Mouse (Mus musculus) liver, embryonic 11.5 days (tissue): Measurements from ENCODE around the gene Lrsam1. TPM values are rescaled to one million over a fixed set of nuclear protein-coding genes. Genes with fewer than 3 reads are reported as not detected.
A peak's percentile ranks its signal among the peaks of the same experiment; 100 is the strongest.

Experiments used
- ATAC-seq: fragments of 200-750 bp; cut with Nextera tagmentation; replicated peaks from 2 replicates; pipeline ENCODE4 v1.8.0; 2017; ENCODE audit warnings: moderate number of reproducible peaks, mild to moderate bottlenecking, moderate TSS enrichment, moderate library complexity; ENCODE audit not compliant: low FRiP score
- DNase-seq: peaks from one replicate; pipeline ENCODE4 v3.0.0-alpha.2; 2017; ENCODE audit warnings: low spot score
- H3K27ac ChIP-seq: fragments of 300-500 bp; sonication (generic); 2 replicates; pipeline ENCODE4 v1.5.1; 2014; ENCODE audit warnings: mild to moderate bottlenecking, low read depth, low read length, control low read depth
- H3K27me3 ChIP-seq: fragments of 300-500 bp; sonication (generic); replicated peaks from 2 replicates; pipeline ENCODE4 v1.6.1; 2014; ENCODE audit warnings: low read length, mixed read lengths; ENCODE audit not compliant: control insufficient read depth, insufficient read depth
- H3K36me3 ChIP-seq: fragments of 300-500 bp; sonication (generic); 2 replicates; pipeline ENCODE4 v1.6.1; 2014; ENCODE audit warnings: mild to moderate bottlenecking, low read length, moderate library complexity, mixed read lengths; ENCODE audit not compliant: control insufficient read depth, insufficient read depth
- H3K4me1 ChIP-seq: fragments of 300-500 bp; sonication (generic); replicated peaks from 2 replicates; pipeline ENCODE4 v1.6.1; 2014; ENCODE audit warnings: low read length, mixed read lengths; ENCODE audit not compliant: control insufficient read depth, insufficient read depth
- H3K4me2 ChIP-seq: fragments of 300-500 bp; sonication (generic); 2 replicates; pipeline ENCODE4 v1.6.1; 2014; ENCODE audit warnings: mild to moderate bottlenecking, control low read depth, moderate library complexity
- H3K4me3 ChIP-seq: fragments of 300-500 bp; sonication (generic); 2 replicates; pipeline ENCODE4 v1.5.1; 2014; ENCODE audit warnings: low read depth, low read length, control low read depth
- H3K9ac ChIP-seq: fragments of 300-500 bp; sonication (generic); 2 replicates; pipeline ENCODE4 v1.6.1; 2014; ENCODE audit warnings: low read depth, low read length, control low read depth
- H3K9me3 ChIP-seq: fragments of 300-500 bp; sonication (generic); 2 replicates; pipeline ENCODE4 v1.6.1; 2016; ENCODE audit warnings: low read length, inconsistent platforms, mixed read lengths; ENCODE audit not compliant: control insufficient read depth
- WGBS: fragments of 180-500 bp; shearing (Covaris S2); extraction: QIAGEN DNeasy Blood & Tissue Kit; methylation state at CpG from one replicate; pipeline ENCODE4 v1.1.7; 2014; 5-methylcytosine and 5-hydroxymethylcytosine counted together
- polyA plus RNA-seq: library from polyadenylated mRNA; unstranded; fragments of >200 nt; fragmentation: Nextera tagmentation; extraction: Ambion mirVana; gene quantifications from 2 replicates; pipeline ENCODE4 v1.2.1, GENCODE M21; 2014

Gene Lrsam1
- polyA plus RNA-seq, 1 experiment from 2014 or later, result 6.1 TPM

DNA sequence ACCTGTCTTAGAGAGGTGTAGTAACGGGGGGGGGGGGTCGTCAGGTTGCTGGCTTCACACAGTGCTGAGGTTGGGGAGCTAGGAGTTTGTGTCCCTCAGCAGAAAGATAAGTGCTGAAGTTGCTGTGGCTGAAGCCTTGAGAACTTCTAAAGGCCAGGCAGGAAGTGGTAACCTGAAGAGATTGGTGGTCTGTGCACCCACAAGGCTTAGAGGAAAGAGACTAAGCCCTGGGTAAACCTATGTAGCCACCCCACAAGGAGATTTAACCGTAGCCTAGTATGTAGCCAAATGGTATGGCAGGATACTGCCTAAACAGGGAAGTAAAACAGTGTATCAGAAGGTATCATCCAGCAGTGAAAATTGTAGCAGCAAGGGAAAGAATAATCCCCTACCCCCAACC is 71.1 kb downstream of the Lrsam1 start:
- H3K27me3 ChIP-seq, result no peaks in the 10 kb centered on the region
- H3K9me3 ChIP-seq, result no peaks in the 10 kb centered on the region
- DNase-seq (no peak), ATAC-seq (no peak)
- H3K9ac ChIP-seq, result no peak overlapping the region
- WGBS, result 48% methylated on average over 3 of the region's 3 CpGs
- H3K36me3 ChIP-seq, result no peaks in the 10 kb centered on the region
- H3K4me3 ChIP-seq, result no peak overlapping the region
- peaks cover 49% of the 10 kb centered on the region for H3K4me1 ChIP-seq
- H3K27ac ChIP-seq, result no peak overlapping the region
- no peak overlapping the region for H3K4me2 ChIP-seq

DNA sequence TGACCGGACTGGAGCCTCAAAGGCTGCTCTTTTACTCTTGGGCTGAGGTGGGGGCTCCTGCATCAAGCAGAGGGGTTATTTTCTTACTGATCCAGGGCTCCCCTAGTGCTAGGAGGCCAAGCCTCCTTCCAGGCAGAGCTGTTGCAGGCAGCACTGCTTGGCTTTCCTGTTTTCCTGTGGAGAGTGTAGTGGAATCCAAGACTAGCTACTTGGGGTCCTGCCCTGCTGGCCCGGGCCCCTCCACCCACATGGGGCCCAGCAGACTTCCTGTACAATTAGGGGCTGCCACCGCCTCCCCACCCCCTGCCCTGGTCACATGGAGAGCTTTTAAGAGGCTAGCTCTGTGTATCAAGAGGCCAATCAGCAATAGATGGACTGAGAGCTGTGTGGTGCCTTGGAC is 72.9 kb downstream of the Lrsam1 start:
- WGBS, result 43% methylated on average over 3 of the region's 3 CpGs
- Histone ChIP-seq H3K36me3 (no peaks in the 10 kb centered on the region), H3K4me1 (peaks cover 56% of the 10 kb centered on the region), H3K27ac (peak overlapping the region; percentile 39), H3K27me3 (no peaks in the 10 kb centered on the region), H3K4me3 (no peak overlapping the region), H3K9ac (0 out of 2 replicates have a peak overlapping the region, but pooled peaks have one; percentile 12), H3K4me2 (no peak overlapping the region), H3K9me3 (no peaks in the 10 kb centered on the region)
- no peak for DNase-seq
- ATAC-seq, result no peak

DNA sequence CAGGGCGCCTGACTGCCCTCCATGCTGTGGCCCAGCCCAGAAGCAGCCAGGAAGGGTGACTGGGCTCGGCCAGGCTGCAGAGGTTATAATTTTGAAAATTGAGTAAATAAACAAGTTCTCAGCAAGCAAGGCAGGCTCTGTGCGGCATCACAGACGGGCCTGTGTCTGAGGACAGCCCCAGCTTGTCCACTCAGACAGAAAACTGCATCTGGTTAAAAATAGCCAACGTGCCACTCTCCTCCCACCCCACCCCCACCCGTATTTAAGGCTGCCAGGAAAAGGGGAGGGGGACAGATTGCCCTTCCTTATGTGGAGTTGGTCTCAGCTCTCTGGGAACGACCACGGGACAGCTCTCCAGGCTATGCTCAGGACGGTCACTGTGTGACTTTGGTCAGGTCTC is 73.4 kb downstream of the Lrsam1 start:
- H3K4me1 ChIP-seq, result peaks cover 58% of the 10 kb centered on the region
- H3K27me3 ChIP-seq, result no peaks in the 10 kb centered on the region
- H3K9ac ChIP-seq, result no peak overlapping the region
- H3K9me3 ChIP-seq, result no peaks in the 10 kb centered on the region
- 25% methylated on average over 9 of the region's 9 CpGs for WGBS
- DNase-seq (no peak), ATAC-seq (0 out of 2 replicates have a peak, but pooled peaks have one; percentile 2)
- no peak overlapping the region for H3K4me3 ChIP-seq
- H3K4me2 ChIP-seq, result no peak overlapping the region; the same call in 1 of the 2 replicates
- H3K36me3 ChIP-seq, result no peaks in the 10 kb centered on the region
- H3K27ac ChIP-seq, result peak overlapping the region; percentile 56

DNA sequence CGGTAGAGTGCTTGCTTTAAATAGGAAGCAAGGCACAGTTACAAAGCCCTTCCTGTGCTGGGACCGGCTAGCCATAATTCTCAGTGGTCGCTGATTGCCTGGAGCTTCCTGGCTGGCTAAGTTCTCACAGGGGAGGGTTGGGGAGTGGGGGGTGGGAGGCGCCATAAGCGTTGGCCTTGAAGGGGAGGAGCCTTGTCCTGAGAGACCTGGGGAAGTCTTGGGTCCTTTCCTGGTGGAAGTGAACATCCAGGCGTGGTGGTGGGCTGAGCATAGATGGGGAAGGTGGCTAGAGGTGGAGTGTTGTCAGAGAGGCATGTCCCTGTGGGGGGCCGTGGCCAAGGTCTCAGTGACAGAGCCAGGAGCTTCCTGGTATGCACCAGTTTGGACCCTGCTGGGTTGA is 76.7 kb downstream of the Lrsam1 start:
- Histone ChIP-seq H3K4me2 (no peak overlapping the region), H3K27me3 (no peaks in the 10 kb centered on the region), H3K4me1 (peaks cover 59% of the 10 kb centered on the region), H3K4me3 (no peak overlapping the region), H3K36me3 (no peaks in the 10 kb centered on the region), H3K27ac (peak overlapping the region; percentile 16), H3K9ac (no peak overlapping the region), H3K9me3 (no peaks in the 10 kb centered on the region)
- DNase-seq (no peak), ATAC-seq (no peak)
- 18% methylated on average over 7 of the region's 7 CpGs for WGBS

DNA sequence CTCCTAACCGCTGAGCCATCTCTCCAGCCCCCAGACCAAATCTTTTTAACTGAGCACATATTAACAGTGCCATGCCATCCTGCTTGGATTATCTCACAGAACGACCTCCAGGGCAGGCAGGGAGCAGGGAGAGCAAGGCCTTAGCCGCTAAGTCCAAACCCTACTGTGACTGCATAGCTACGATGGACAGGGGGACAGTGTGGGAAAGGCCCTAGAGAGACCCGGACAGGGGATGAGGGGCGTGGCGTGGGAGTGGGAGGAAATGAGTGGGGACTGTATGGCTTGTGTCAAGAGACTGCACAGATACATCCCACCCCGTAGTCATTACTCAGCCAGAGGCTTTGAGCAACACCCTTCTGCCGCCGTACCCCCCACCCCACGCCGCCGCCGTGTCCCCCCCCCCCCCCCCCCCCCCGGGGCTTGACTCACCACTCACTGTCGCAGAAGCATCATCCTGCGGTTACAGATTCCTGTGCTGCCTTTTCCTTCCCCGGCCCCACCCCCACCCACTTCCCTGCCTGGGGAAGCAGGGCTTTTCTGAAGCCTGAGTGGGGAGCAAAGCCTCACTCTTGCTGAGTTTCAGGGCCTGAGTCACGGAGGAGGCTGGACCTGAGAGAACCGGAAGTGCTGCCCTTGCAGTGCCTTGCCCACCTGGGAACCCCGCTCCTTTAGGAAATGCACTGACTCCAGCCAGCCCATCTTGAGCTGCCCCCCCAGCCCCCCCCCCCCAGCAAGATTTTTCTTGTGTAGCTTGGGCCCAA is 79.0 kb downstream of the Lrsam1 start:
- peak overlapping the region; percentile 20 for H3K27ac ChIP-seq

DNA sequence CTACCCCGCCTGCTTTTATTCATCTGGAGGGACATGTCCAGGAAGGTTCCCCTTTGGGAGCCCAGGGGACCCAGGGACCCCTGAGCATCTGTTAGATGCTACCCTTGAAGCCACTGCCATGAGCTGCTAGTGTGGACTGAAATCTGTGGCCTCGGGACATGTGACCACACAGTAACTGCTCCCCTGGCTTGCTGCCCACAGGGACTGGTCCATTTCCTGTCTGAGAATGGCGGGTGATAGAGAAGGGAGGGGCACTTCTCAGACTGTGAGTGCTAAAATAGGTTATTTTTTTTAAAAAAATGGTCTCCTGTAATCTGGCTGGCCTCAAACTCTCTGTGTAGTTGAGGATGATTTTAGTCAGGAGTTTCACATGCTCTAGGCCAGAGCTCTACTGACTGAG is 79.7 kb downstream of the Lrsam1 start:
- Histone ChIP-seq H3K4me2 (no peak overlapping the region; the same call in 1 of the 2 replicates), H3K4me1 (peaks cover 71% of the 10 kb centered on the region), H3K27ac (peak overlapping the region; percentile 20), H3K9ac (no peak overlapping the region), H3K9me3 (no peaks in the 10 kb centered on the region), H3K27me3 (no peaks in the 10 kb centered on the region), H3K4me3 (no peak overlapping the region), H3K36me3 (no peaks in the 10 kb centered on the region)
- ATAC-seq (0 out of 2 replicates have a peak, but pooled peaks have one; percentile 19), DNase-seq (no peak)
- whole genome bisulfite sequencing, result 27% methylated on average over 3 of the region's 3 CpGs

More for the DNA sequence above, 79.0 kb downstream of the Lrsam1 start:
- Histone ChIP-seq H3K4me1 (peaks cover 65% of the 10 kb centered on the region), H3K4me2 (peak overlapping the region; percentile 39), H3K9me3 (no peaks in the 10 kb centered on the region), H3K9ac (no peak overlapping the region), H3K4me3 (no peak overlapping the region), H3K36me3 (no peaks in the 10 kb centered on the region), H3K27me3 (no peaks in the 10 kb centered on the region)
- no peak for DNase-seq
- peak; percentile 32; the same call in 1 of the 2 replicates for ATAC-seq
- WGBS, result 26% methylated on average over 14 of the region's 21 CpGs

DNA sequence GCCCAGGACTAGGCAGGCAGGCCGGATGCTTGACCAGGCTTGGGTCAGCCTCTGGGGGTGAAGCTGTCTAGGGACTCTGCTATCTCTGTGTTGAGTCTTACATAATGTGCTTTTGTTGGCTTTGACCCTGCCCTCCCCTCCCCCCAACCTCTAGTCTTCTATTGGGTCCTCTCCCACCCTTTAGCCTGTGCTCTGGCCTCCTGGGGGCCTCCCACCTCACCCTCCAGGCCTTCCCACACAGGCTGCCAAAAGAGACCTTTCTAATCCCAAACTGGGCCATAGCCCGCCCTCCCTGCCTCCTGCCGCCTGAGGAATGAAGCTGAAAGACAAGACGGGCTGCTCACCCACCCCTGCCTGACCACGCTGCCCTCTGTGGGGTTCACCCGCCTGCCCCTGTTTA is 80.4 kb downstream of the Lrsam1 start:
- Histone ChIP-seq H3K4me2 (no peak overlapping the region), H3K27ac (peak overlapping the region; percentile 20), H3K27me3 (no peaks in the 10 kb centered on the region), H3K4me1 (peaks cover 76% of the 10 kb centered on the region), H3K9ac (no peak overlapping the region), H3K4me3 (no peak overlapping the region), H3K9me3 (no peaks in the 10 kb centered on the region), H3K36me3 (no peaks in the 10 kb centered on the region)
- 47% methylated on average over 6 of the region's 6 CpGs for WGBS
- no peak for DNase-seq
- ATAC-seq, result no peak

DNA sequence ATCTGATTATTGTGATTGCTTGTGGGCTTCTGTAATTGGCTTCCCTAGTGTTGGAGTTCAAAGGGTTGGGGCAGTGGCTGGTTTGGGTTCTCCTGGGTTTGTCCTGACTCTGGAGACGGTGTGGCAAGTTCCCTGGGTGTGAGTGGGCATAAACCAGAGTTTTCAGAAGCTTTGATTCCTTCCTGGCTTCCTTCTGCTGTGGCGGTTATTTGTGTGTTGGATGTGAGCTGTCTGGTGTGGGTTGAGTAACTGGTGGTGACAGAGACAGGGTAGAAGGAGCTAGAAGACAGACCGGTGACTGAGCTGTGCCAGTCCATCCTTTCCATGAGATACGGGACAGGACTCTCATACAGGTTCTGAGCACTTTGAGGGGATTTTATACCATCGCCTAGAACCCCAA is 81.8 kb downstream of the Lrsam1 start:
- Histone ChIP-seq H3K9me3 (no peaks in the 10 kb centered on the region), H3K27me3 (no peaks in the 10 kb centered on the region), H3K27ac (no peak overlapping the region), H3K36me3 (no peaks in the 10 kb centered on the region), H3K4me1 (peaks cover 71% of the 10 kb centered on the region), H3K9ac (no peak overlapping the region), H3K4me2 (no peak overlapping the region), H3K4me3 (no peak overlapping the region)
- ATAC-seq, result no peak
- DNase-seq, result no peak
- 75% methylated on average over 5 of the region's 5 CpGs for WGBS

DNA sequence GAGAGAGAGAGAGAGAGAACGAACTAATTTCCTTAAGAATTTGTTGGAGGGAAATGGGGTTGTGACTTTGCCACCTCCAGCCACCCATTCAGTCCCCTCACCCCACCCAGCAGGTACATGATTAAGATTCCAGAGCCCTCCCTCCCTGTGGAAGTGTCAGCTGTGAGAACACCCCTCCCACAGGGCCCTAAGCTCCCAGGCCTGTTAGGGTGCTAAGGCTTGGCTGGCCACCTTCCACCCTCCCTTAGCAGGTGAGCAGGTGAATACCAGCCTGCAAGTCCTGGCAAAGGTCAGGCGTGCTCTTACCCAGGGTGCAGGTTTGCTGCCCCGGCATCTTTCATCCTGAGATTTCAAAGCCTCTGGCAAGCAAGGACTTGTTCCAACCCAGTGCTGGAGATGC is 83.0 kb downstream of the Lrsam1 start:
- peak overlapping the region; percentile 96 for H3K4me2 ChIP-seq
- H3K9ac ChIP-seq, result no peak overlapping the region
- WGBS, result 65% methylated on average over 3 of the region's 3 CpGs
- no peaks in the 10 kb centered on the region for H3K36me3 ChIP-seq
- H3K9me3 ChIP-seq, result no peaks in the 10 kb centered on the region
- DNase-seq, result no peak
- no peak overlapping the region for H3K27ac ChIP-seq
- ATAC-seq, result no peak
- H3K4me1 ChIP-seq, result peaks cover 65% of the 10 kb centered on the region
- no peaks in the 10 kb centered on the region for H3K27me3 ChIP-seq
- no peak overlapping the region for H3K4me3 ChIP-seq
